Mouse (Mus musculus) CH12.LX (cell line): ENCODE measurements around the gene Gnb1l. TPM values are rescaled to one million over a fixed set of nuclear protein-coding genes. Genes with fewer than 3 reads are reported as not detected.

Experiments used
- DNase-seq: peaks from one replicate; pipeline ENCODE4 v3.0.0-alpha.2; 2013; ENCODE audit errors: extremely low read depth
- H3K27ac ChIP-seq: 2 replicates; pipeline ENCODE4 v1.5.1; 2012; ENCODE audit warnings: low read depth, mild to moderate bottlenecking, control low read depth, moderate library complexity; ENCODE audit not compliant: insufficient read depth
- H3K27me3 ChIP-seq: replicated peaks from 2 replicates; pipeline ENCODE3; 2012; ENCODE audit warnings: inconsistent platforms
- H3K36me3 ChIP-seq, 2 experiments: replicated peaks in 1 of 2; 2 replicates each; pipeline versions ENCODE3 to v1.6.1; 2012; ENCODE audit warnings: inconsistent platforms in 1 of 2, low read length in 1 of 2, mild to moderate bottlenecking in 1 of 2, mixed read lengths in 1 of 2, moderate library complexity in 1 of 2; ENCODE audit not compliant: control insufficient read depth in 1 of 2, insufficient read depth in 1 of 2
- H3K4me1 ChIP-seq, 2 experiments: 2 replicates each; pipeline ENCODE4 v1.6.1; 2012; ENCODE audit warnings: inconsistent platforms in 1 of 2, moderate library complexity in 1 of 2; ENCODE audit not compliant: insufficient read depth in 2 of 2, control insufficient read depth in 1 of 2
- H3K4me2 ChIP-seq: 2 replicates; pipeline ENCODE4 v1.6.1; 2012; ENCODE audit warnings: low read depth, mild to moderate bottlenecking, control low read depth; ENCODE audit not compliant: poor library complexity, insufficient read depth, severe bottlenecking
- H3K4me3 ChIP-seq, 3 experiments: fragments of 150-350 bp in 1 of 3; sonication (generic) in 1 of 3; replicated peaks in 1 of 3; 2 replicates each; pipeline versions ENCODE3 to v1.5.1; 2011 to 2012; ENCODE audit warnings: low read depth in 2 of 3, low read length in 2 of 3, mild to moderate bottlenecking in 2 of 3, moderate library complexity in 2 of 3, control low read depth in 1 of 3, improper control_type of control experiment in 1 of 3, inconsistent platforms in 1 of 3, mixed read lengths in 1 of 3; ENCODE audit not compliant: poor library complexity in 1 of 3
- H3K79me2 ChIP-seq: replicated peaks from 2 replicates; pipeline ENCODE4 v1.6.1; 2012; ENCODE audit warnings: mild to moderate bottlenecking, moderate library complexity; ENCODE audit not compliant: control insufficient read depth, poor library complexity, insufficient read depth, severe bottlenecking; ENCODE audit errors: extremely low read depth
- H3K9ac ChIP-seq: 2 replicates; pipeline ENCODE4 v1.6.1; 2012; ENCODE audit warnings: low read depth, mild to moderate bottlenecking, control low read depth, moderate library complexity; ENCODE audit not compliant: insufficient read depth
- H3K9me3 ChIP-seq: replicated peaks from 2 replicates; pipeline ENCODE3; 2012; ENCODE audit warnings: low read length, inconsistent platforms, mixed read lengths
- CHD1 ChIP-seq: IDR thresholded peaks from 2 replicates; pipeline ENCODE4 v1.6.1; 2012; ENCODE audit warnings: low read depth, low read length, improper control_type of control experiment, inconsistent platforms
- EP300 ChIP-seq: IDR thresholded peaks from 2 replicates; pipeline ENCODE4 v1.6.1; 2011; ENCODE audit warnings: low read length, improper control_type of control experiment
- ETS1 ChIP-seq: conservative IDR thresholded peaks from 2 replicates; pipeline ENCODE4 v1.6.1; 2012; ENCODE audit warnings: low read depth, mild to moderate bottlenecking, inconsistent platforms, low read length, improper control_type of control experiment, moderate library complexity
- GABPA ChIP-seq: IDR thresholded peaks from 2 replicates; pipeline ENCODE4 v1.6.1; 2012; ENCODE audit warnings: low read depth, low read length, improper control_type of control experiment, inconsistent platforms; ENCODE audit not compliant: insufficient replicate concordance
- JUN ChIP-seq: IDR thresholded peaks from 2 replicates; pipeline ENCODE4 v1.6.1; 2011; ENCODE audit warnings: low read depth, mild to moderate bottlenecking, low read length, improper control_type of control experiment, moderate library complexity; ENCODE audit not compliant: insufficient read depth
- JUND ChIP-seq: conservative IDR thresholded peaks from 2 replicates; pipeline ENCODE4 v1.6.1; 2011; ENCODE audit warnings: low read depth, low read length, improper control_type of control experiment
- KAT2A ChIP-seq: IDR thresholded peaks from 2 replicates; pipeline ENCODE4 v1.6.1; 2012; ENCODE audit warnings: low read length, improper control_type of control experiment, inconsistent platforms; ENCODE audit not compliant: insufficient replicate concordance
- MAZ ChIP-seq: IDR thresholded peaks from 2 replicates; pipeline ENCODE4 v1.6.1; 2012; ENCODE audit warnings: low read depth, mild to moderate bottlenecking, inconsistent platforms, low read length, improper control_type of control experiment, moderate library complexity
- MXI1 ChIP-seq: IDR thresholded peaks from 2 replicates; pipeline ENCODE4 v1.6.1; 2011; ENCODE audit warnings: mild to moderate bottlenecking, low read depth, low read length, improper control_type of control experiment
- MYC ChIP-seq: IDR thresholded peaks from 2 replicates; pipeline ENCODE4 v1.6.1; 2011; ENCODE audit warnings: low read depth, mild to moderate bottlenecking, improper control_type of control experiment, low read length
- TBP ChIP-seq: conservative IDR thresholded peaks from 2 replicates; pipeline ENCODE4 v1.6.1; 2011; ENCODE audit warnings: low read depth, low read length, improper control_type of control experiment
- TCF12 ChIP-seq: IDR thresholded peaks from 2 replicates; pipeline ENCODE4 v1.6.1; 2014; ENCODE audit warnings: low read depth, mild to moderate bottlenecking, inconsistent platforms, low read length, improper control_type of control experiment
- UBTF ChIP-seq: IDR thresholded peaks from 2 replicates; pipeline ENCODE4 v1.6.1; 2012; ENCODE audit warnings: low read depth, mild to moderate bottlenecking, inconsistent platforms, low read length, improper control_type of control experiment, moderate library complexity
- USF1 ChIP-seq: IDR thresholded peaks from 2 replicates; pipeline ENCODE4 v1.6.1; 2014; ENCODE audit warnings: low read depth, mild to moderate bottlenecking, inconsistent platforms, low read length, improper control_type of control experiment
- USF2 ChIP-seq: conservative IDR thresholded peaks from 2 replicates; pipeline ENCODE4 v1.6.1; 2011; ENCODE audit warnings: low read depth, low read length, improper control_type of control experiment
- ZNF384 ChIP-seq: IDR thresholded peaks from 2 replicates; pipeline ENCODE4 v1.6.1; 2012; ENCODE audit warnings: low read depth, low read length, improper control_type of control experiment, inconsistent platforms
- dilution Hi-C: fragments of 300-500 bp; cut with MboI; formaldehyde crosslinking; loops from 2 replicates; pipeline ENCODE4 v1.14.3; 2020; ENCODE audit warnings: low sequenced_read_pairs; ENCODE audit not compliant: extremely low pct_unique_long_range_greater_than_20kb, extremely low pct_ligation_motif_present
- in situ Hi-C: fragments of 300-500 bp; cut with MboI; formaldehyde crosslinking; loops from 3 replicates; pipeline ENCODE4 v1.14.3; 2019; ENCODE audit warnings: low sequenced_read_pairs, low pct_ligation_motif_present, low pct_unique_long_range_greater_than_20kb, mixed read lengths
- polyA plus RNA-seq: library from polyadenylated mRNA; unstranded; fragments of >175 nt; gene quantifications from 2 replicates; pipeline ENCODE4 v1.2.1, GENCODE M21; 2012; ENCODE audit warnings: low read depth; ENCODE audit not compliant: insufficient read length
- total RNA-seq, 2 experiments: library from RNA; depleted of rRNA; stranded (reverse); fragments of 300-350 nt in 1 of 2; fragments of >200 nt in 1 of 2; gene quantifications; 2 replicates each; pipeline ENCODE4 v1.2.3; 2012 to 2014

Gene Gnb1l
- total and polyA plus RNA-seq, 3 experiments, result 15.9 to 25.5 (median 21.5) TPM

GRCm38 (mm10) chr16:18582426-18583148, 84.1 kb downstream of the Gnb1l start:
- dilution Hi-C loops, result no loop called here
- no peak overlapping the region for H3K27ac ChIP-seq
- no peak for DNase-seq
- TF ChIP-seq UBTF (no peak), JUN (no peak), ETS1 (no peak), TBP (no peak), MAZ (no peak), MXI1 (no peak), KAT2A (no peak), CHD1 (no peak), USF1 (no peak), EP300 (no peak), MYC (no peak), GABPA (no peak), ZNF384 (no peak), JUND (no peak), USF2 (no peak)
- H3K4me3 ChIP-seq, result no peak overlapping the region
- no peak overlapping the region for H3K9ac ChIP-seq
- no peaks in the 10 kb centered on the region for H3K27me3 ChIP-seq
- H3K4me1 ChIP-seq, result peaks cover 0 to 5% of the 10 kb centered on the region in 2 experiments; a peak in 2 of 4 replicates
- in situ Hi-C loops, result no loop called here
- no peak overlapping the region for H3K4me2 ChIP-seq
- H3K79me2 ChIP-seq, result no peaks in the 10 kb centered on the region
- no peaks in the 10 kb centered on the region for H3K36me3 ChIP-seq
- H3K9me3 ChIP-seq, result peaks cover 46% of the 10 kb centered on the region

GRCm38 (mm10) chr16:18583169-18583568, 84.7 kb downstream of the Gnb1l start:
- H3K4me1 ChIP-seq, result peaks cover 0 to 3% of the 10 kb centered on the region in 2 experiments; a peak in 1 of 4 replicates
- in situ Hi-C loops, result no loop called here
- TF ChIP-seq TCF12, result no peak
- TF ChIP-seq, all 38 proteins: peak for 0
- H3K79me2 ChIP-seq, result no peaks in the 10 kb centered on the region
- peaks cover 52% of the 10 kb centered on the region for H3K9me3 ChIP-seq
- H3K9ac ChIP-seq, result no peak overlapping the region
- DNase-seq, result no peak
- H3K36me3 ChIP-seq, result no peaks in the 10 kb centered on the region
- no peaks in the 10 kb centered on the region for H3K27me3 ChIP-seq
- dilution Hi-C loops, result no loop called here
- no peak overlapping the region for H3K4me2 ChIP-seq
- no peak overlapping the region for H3K27ac ChIP-seq
- no peak overlapping the region for H3K4me3 ChIP-seq
